Mouse (Mus musculus) liver, postnatal 0 days (tissue): ENCODE measurements around the gene Clcn3. TPM values are rescaled to one million over a fixed set of nuclear protein-coding genes. Genes with fewer than 3 reads are reported as not detected.
"Not testable (repeated sequence)": the region's sequence is repeated elsewhere in the genome, so short reads cannot be mapped to it uniquely, and the experiment has no call there.

Source experiments
- ATAC-seq: fragments of 200-750 bp; cut with Nextera tagmentation; 2 replicates; pipeline ENCODE4 v1.8.0; 2017; ENCODE audit warnings: mild to moderate bottlenecking, moderate library complexity
- DNase-seq: peaks from one replicate; pipeline ENCODE4 v3.0.0-alpha.2; 2016
- H3K27ac ChIP-seq: fragments of 300-500 bp; sonication (generic); 2 replicates; pipeline ENCODE4 v1.5.1; 2014; ENCODE audit warnings: antibody characterized with exemption, moderate library complexity, mild to moderate bottlenecking, low read depth
- H3K27me3 ChIP-seq: fragments of 300-500 bp; sonication (generic); 2 replicates; pipeline ENCODE4 v1.6.1; 2014; ENCODE audit warnings: low read length, control low read depth, mixed read lengths; ENCODE audit not compliant: insufficient read depth
- H3K36me3 ChIP-seq: fragments of 300-500 bp; sonication (generic); replicated peaks from 2 replicates; pipeline ENCODE4 v1.6.1; 2014; ENCODE audit warnings: mild to moderate bottlenecking, control low read depth, low read length, moderate library complexity, mixed read lengths; ENCODE audit not compliant: insufficient read depth
- H3K4me1 ChIP-seq: fragments of 300-500 bp; sonication (generic); 2 replicates; pipeline ENCODE4 v1.6.1; 2014; ENCODE audit warnings: antibody characterized with exemption, mild to moderate bottlenecking, control low read depth; ENCODE audit not compliant: insufficient read depth
- H3K4me2 ChIP-seq: fragments of 300-500 bp; sonication (generic); 2 replicates; pipeline ENCODE4 v1.6.1; 2014; ENCODE audit warnings: low read depth, mild to moderate bottlenecking, low read length, moderate library complexity, mixed read lengths
- H3K4me3 ChIP-seq: fragments of 300-500 bp; sonication (generic); 2 replicates; pipeline ENCODE4 v1.5.1; 2014; ENCODE audit warnings: low read depth, low read length
- H3K9ac ChIP-seq: fragments of 300-500 bp; sonication (generic); replicated peaks from 2 replicates; pipeline ENCODE4 v1.6.1; 2014; ENCODE audit warnings: mild to moderate bottlenecking, moderate library complexity
- H3K9me3 ChIP-seq: fragments of 300-500 bp; sonication (generic); 2 replicates; pipeline ENCODE4 v1.6.1; 2016; ENCODE audit warnings: mild to moderate bottlenecking, control low read depth, low read length, mixed read lengths
- CTCF ChIP-seq: sonication (generic); IDR thresholded peaks from 2 replicates; pipeline ENCODE4 v1.5.1; 2016; ENCODE audit warnings: antibody characterized with exemption, low read depth
- EP300 ChIP-seq: IDR thresholded peaks from 2 replicates; pipeline ENCODE4 v1.6.1; 2016; ENCODE audit warnings: antibody characterized with exemption, low read depth, mild to moderate bottlenecking
- WGBS: fragments of 180-500 bp; shearing (Covaris S2); extraction: QIAGEN DNeasy Blood & Tissue Kit; methylation state at CpG from one replicate; pipeline ENCODE4 v1.1.7; 2014; ENCODE audit not compliant: insufficient replicate concordance; 5-methylcytosine and 5-hydroxymethylcytosine counted together
- polyA plus RNA-seq: library from polyadenylated mRNA; unstranded; fragments of >200 nt; fragmentation: Nextera tagmentation; extraction: Ambion mirVana; gene quantifications from 2 replicates; pipeline ENCODE4 v1.2.1, GENCODE M21; 2015

Gene Clcn3
- polyA plus RNA-seq, 1 experiment from 2014 or later = 23.3 TPM

- WGBS = 83% methylated on average over 17 of the region's 17 CpGs
- H3K9me3 ChIP-seq, H3K36me3 ChIP-seq, H3K27me3 ChIP-seq, ATAC-seq, DNase-seq: not testable (repeated sequence)
- Histone ChIP-seq H3K27ac (peak overlapping the region; percentile 98), H3K4me2 (peak overlapping the region; percentile 83), H3K4me3 (peak overlapping the region; percentile 87), H3K9ac (peak overlapping the region; percentile 90; the same call in 1 of the 2 replicates), H3K4me1 (peaks cover 10% of the 10 kb centered on the region)
- TF ChIP-seq EP300 = peak; percentile 28; the same call in 1 of the 2 replicates
These were observed 1.3 kb upstream of the Clcn3 start for GRCm38 (mm10) chr8:60984260-60985010.

GRCm38 (mm10) chr8:60983688-60984079 is 584 bp upstream of the Clcn3 start:
- peaks cover 15% of the 10 kb centered on the region for H3K4me1 ChIP-seq
- peak; percentile 54; the same call in 1 of the 2 replicates for TF ChIP-seq EP300
- TF ChIP-seq CTCF = peak; percentile 75
- peak; percentile 70 for DNase-seq
- peak; percentile 53 for ATAC-seq
- H3K9me3 ChIP-seq = no peaks in the 10 kb centered on the region
- peak overlapping the region; percentile 87 for H3K4me3 ChIP-seq
- no peaks in the 10 kb centered on the region for H3K27me3 ChIP-seq
- no peaks in the 10 kb centered on the region for H3K36me3 ChIP-seq
- 5% methylated on average over 9 of the region's 9 CpGs for WGBS
- peak overlapping the region; percentile 90 for H3K9ac ChIP-seq
- H3K27ac ChIP-seq = peak overlapping the region; percentile 98
- peak overlapping the region; percentile 83 for H3K4me2 ChIP-seq

GRCm38 (mm10) chr8:60981388-60981787 is 1.7 kb downstream of the Clcn3 start:
- 12% methylated on average over 1 of the region's 1 CpGs for WGBS
- H3K9ac ChIP-seq = peak overlapping the region; percentile 90

GRCm38 (mm10) chr8:60978496-60978895 is 4.6 kb downstream of the Clcn3 start:
- H3K4me3 ChIP-seq = peak overlapping the region; percentile 14
- H3K36me3 ChIP-seq = no peaks in the 10 kb centered on the region
- H3K27me3 ChIP-seq = no peaks in the 10 kb centered on the region
- H3K4me2 ChIP-seq = peak overlapping the region; percentile 64
- DNase-seq (no peak), ATAC-seq (no peak)
- no peaks in the 10 kb centered on the region for H3K9me3 ChIP-seq
- WGBS = 50% methylated on average over 5 of the region's 5 CpGs
- H3K9ac ChIP-seq = peak overlapping the region; percentile 28; the same call in 1 of the 2 replicates
- peaks cover 37% of the 10 kb centered on the region for H3K4me1 ChIP-seq
- TF ChIP-seq CTCF (no peak), EP300 (no peak)
- peak overlapping the region; percentile 93 for H3K27ac ChIP-seq

More at GRCm38 (mm10) chr8:60981388-60981787, 1.7 kb downstream of the Clcn3 start:
- Histone ChIP-seq H3K9me3 (no peaks in the 10 kb centered on the region), H3K4me2 (peak overlapping the region; percentile 83), H3K4me1 (peaks cover 27% of the 10 kb centered on the region), H3K27ac (no peak overlapping the region; the same call in 1 of the 2 replicates), H3K27me3 (no peaks in the 10 kb centered on the region), H3K4me3 (peak overlapping the region; percentile 87), H3K36me3 (no peaks in the 10 kb centered on the region)
- no peak for ATAC-seq
- no peak for DNase-seq
- TF ChIP-seq CTCF = no peak
- no peak for TF ChIP-seq EP300

GRCm38 (mm10) chr8:60976818-60977217 is 6.3 kb downstream of the Clcn3 start:
- no peak for DNase-seq
- Histone ChIP-seq H3K4me2 (peak overlapping the region; percentile 53; the same call in 1 of the 2 replicates), H3K27ac (no peak overlapping the region), H3K9me3 (no peaks in the 10 kb centered on the region), H3K4me3 (no peak overlapping the region), H3K9ac (no peak overlapping the region), H3K36me3 (no peaks in the 10 kb centered on the region), H3K27me3 (no peaks in the 10 kb centered on the region), H3K4me1 (peaks cover 43% of the 10 kb centered on the region)
- ATAC-seq = no peak
- 83% methylated on average over 9 of the region's 9 CpGs for WGBS
- TF ChIP-seq EP300 (no peak), CTCF (no peak)

GRCm38 (mm10) chr8:60974837-60975236 is 8.3 kb downstream of the Clcn3 start:
- DNase-seq (no peak), ATAC-seq (peak; percentile 61)
- Histone ChIP-seq H3K9ac (0 out of 2 replicates have a peak overlapping the region, but pooled peaks have one; percentile 16), H3K27me3 (no peaks in the 10 kb centered on the region), H3K9me3 (no peaks in the 10 kb centered on the region), H3K4me3 (peak overlapping the region; percentile 21), H3K36me3 (no peaks in the 10 kb centered on the region), H3K27ac (peak overlapping the region; percentile 73), H3K4me2 (peak overlapping the region; percentile 62), H3K4me1 (peaks cover 48% of the 10 kb centered on the region)
- 53% methylated on average over 2 of the region's 2 CpGs for WGBS
- peak; percentile 89 for TF ChIP-seq EP300
- no peak for TF ChIP-seq CTCF
